Mouse (Mus musculus) ES-E14 (cell line): ENCODE results near the gene Fbn1. TPM values are rescaled to one million over a fixed set of nuclear protein-coding genes. Genes with fewer than 3 reads are reported as not detected.
A peak's percentile ranks its signal among the peaks of the same experiment; 100 is the strongest.

ENCODE experiments used
- DNase-seq: peaks from one replicate; pipeline ENCODE4 v3.0.0-alpha.2; 2013; ENCODE audit warnings: low read depth, low spot score
- H3K27ac ChIP-seq: 2 replicates; pipeline ENCODE4 v1.5.1; 2012; ENCODE audit warnings: low read depth, mild to moderate bottlenecking, low read length, moderate library complexity, mixed read lengths; ENCODE audit not compliant: poor library complexity, insufficient read depth, severe bottlenecking
- H3K36me3 ChIP-seq: 2 replicates; pipeline ENCODE4 v1.6.1; 2012; ENCODE audit warnings: mild to moderate bottlenecking, low read length, moderate library complexity, mixed read lengths; ENCODE audit not compliant: control insufficient read depth, poor library complexity, insufficient read depth, severe bottlenecking
- H3K4me1 ChIP-seq, 2 experiments: fragments of 150-350 bp in 1 of 2; sonication (generic) in 1 of 2; 2 replicates each; pipeline ENCODE4 v1.6.1; 2012; ENCODE audit warnings: low read length in 2 of 2, mild to moderate bottlenecking in 1 of 2, mixed read lengths in 1 of 2; ENCODE audit not compliant: control insufficient read depth in 2 of 2, insufficient read depth in 2 of 2, poor library complexity in 1 of 2
- H3K4me3 ChIP-seq, 2 experiments: fragments of 150-350 bp in 1 of 2; sonication (generic) in 1 of 2; 2 replicates each; pipeline ENCODE4 v1.5.1; 2012; ENCODE audit warnings: low read length in 2 of 2, low read depth in 1 of 2, mild to moderate bottlenecking in 1 of 2, mixed read lengths in 1 of 2; ENCODE audit not compliant: insufficient read depth in 1 of 2, poor library complexity in 1 of 2, severe bottlenecking in 1 of 2
- H3K9ac ChIP-seq: 2 replicates; pipeline ENCODE4 v1.6.1; 2012; ENCODE audit warnings: low read depth, mild to moderate bottlenecking, low read length, mixed read lengths; ENCODE audit not compliant: poor library complexity, insufficient read depth, severe bottlenecking
- H3K9me3 ChIP-seq: fragments of 150-350 bp; sonication (generic); 2 replicates; pipeline ENCODE4 v1.6.1; 2012; ENCODE audit warnings: low read depth, mild to moderate bottlenecking, low read length; ENCODE audit not compliant: control insufficient read depth, insufficient read depth
- CHD2 ChIP-seq: IDR thresholded peaks from 2 replicates; pipeline ENCODE4 v1.6.1; 2014; ENCODE audit warnings: mild to moderate bottlenecking, low read depth, low read length, inconsistent platforms
- HCFC1 ChIP-seq: IDR thresholded peaks from 2 replicates; pipeline ENCODE4 v1.6.1; 2012; ENCODE audit warnings: low read length, inconsistent platforms, borderline replicate concordance; ENCODE audit not compliant: insufficient read depth
- MAFK ChIP-seq: IDR thresholded peaks from 2 replicates; pipeline ENCODE4 v1.6.1; 2014; ENCODE audit warnings: mild to moderate bottlenecking, low read depth, low read length, inconsistent platforms; ENCODE audit not compliant: insufficient read depth
- ZC3H11A ChIP-seq: IDR thresholded peaks from 2 replicates; pipeline ENCODE4 v1.6.1; 2012; ENCODE audit warnings: low read depth, mild to moderate bottlenecking, inconsistent platforms, low read length, borderline replicate concordance
- ZNF384 ChIP-seq: IDR thresholded peaks from 2 replicates; pipeline ENCODE4 v1.6.1; 2012; ENCODE audit warnings: low read depth, low read length, inconsistent platforms
- in situ Hi-C, 2 experiments: fragments of 600-800 bp; cut with MboI; formaldehyde crosslinking; loops; one replicate each; pipeline ENCODE4 v1.15.1; 2025; ENCODE audit warnings: low sequenced_read_pairs in 2 of 2, inconsistent platforms in 1 of 2; ENCODE audit not compliant: unreplicated experiment in 2 of 2
- total RNA-seq: library from RNA; depleted of rRNA; stranded (reverse); fragments of 300-350 nt; gene quantifications from 2 replicates; pipeline ENCODE4 v1.2.3, GENCODE M21; 2012

Gene Fbn1
- total RNA-seq, 1 experiment: 9.6 TPM

DNA sequence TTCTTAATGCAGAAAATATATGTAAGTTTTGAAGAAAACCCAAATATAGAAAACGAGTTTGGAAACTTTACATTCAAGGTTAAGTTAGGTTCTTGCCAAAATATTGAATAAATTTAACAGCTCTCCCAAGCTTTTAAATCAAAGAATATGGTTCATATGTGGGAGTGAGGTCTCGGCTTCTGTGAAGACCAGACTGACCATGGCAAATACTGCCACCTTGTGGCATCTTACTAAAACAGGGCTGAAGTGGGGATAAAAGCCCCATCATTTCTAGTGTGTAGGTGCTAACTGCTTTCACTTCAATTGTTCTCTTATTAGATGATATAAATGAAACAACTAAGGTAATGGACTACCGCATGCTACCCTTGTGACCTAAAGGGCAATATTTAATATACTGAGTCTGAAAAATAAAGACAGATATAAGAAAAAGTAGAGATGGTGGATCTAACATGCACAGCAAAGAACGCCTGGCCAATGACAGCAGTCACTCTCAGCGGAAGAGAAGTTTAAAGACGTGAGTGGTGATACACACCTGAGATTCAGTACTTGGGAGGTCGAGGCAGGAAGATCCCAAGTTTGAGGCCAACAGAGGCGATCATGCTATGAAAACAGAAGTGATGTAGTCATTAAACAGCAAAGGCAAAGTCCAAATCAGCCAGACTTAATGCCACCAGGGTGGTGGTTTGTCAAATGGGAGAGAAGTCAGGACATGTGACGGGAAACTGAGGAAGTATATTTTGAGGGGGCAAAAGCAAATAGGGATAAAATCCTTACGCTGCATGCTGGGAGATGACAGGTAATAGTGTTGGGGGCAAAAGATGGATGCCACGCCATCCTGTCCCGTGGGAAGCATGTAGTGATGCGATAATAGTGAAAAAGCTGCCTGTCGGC, 248.3 kb downstream of the Fbn1 start:
- H3K36me3 ChIP-seq: peaks cover 29% of the 10 kb centered on the region

DNA sequence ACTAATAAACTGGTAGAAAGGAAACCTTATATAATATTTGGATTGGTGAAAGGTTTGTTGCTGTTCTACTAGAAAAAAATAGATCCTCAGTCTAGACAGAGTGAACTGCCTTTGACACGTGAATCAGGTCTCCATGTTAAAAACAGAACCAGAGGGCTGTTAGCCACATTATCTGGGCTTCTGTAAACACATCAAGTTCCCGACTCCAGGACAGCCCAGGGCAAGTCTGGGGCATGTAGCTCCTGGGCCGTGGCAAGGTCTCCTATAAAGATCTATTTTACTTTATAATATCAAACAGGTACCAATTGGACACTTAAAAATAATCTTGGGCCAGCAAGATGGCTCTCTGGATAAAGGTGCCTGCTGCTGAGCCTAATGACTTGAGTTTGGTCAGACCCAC, 251.9 kb downstream of the Fbn1 start:
- no peaks in the 10 kb centered on the region for H3K9me3 ChIP-seq
- H3K4me1 ChIP-seq: peaks cover 0 to 2% of the 10 kb centered on the region in 2 experiments; a peak in 1 of 4 replicates
- H3K9ac ChIP-seq: no peak overlapping the region; the same call in 1 of the 2 replicates
- no peak for DNase-seq
- TF ChIP-seq MAFK: no peak
- TF ChIP-seq ZC3H11A: no peak
- no peak for TF ChIP-seq ZNF384
- TF ChIP-seq CHD2: no peak
- TF ChIP-seq HCFC1: no peak
- in situ Hi-C loops: no loop called here
- H3K36me3 ChIP-seq: peaks cover 48% of the 10 kb centered on the region
- peak overlapping the region; percentile 55; the same call in 1 of the 2 replicates for H3K27ac ChIP-seq
- no peak overlapping the region for H3K4me3 ChIP-seq

More for the DNA sequence above, 248.3 kb downstream of the Fbn1 start:
- Histone ChIP-seq H3K4me1 (peaks cover 0 to 2% of the 10 kb centered on the region in 2 experiments; a peak in 2 of 4 replicates), H3K9me3 (no peaks in the 10 kb centered on the region), H3K27ac (no peak overlapping the region), H3K4me3 (no peak overlapping the region), H3K9ac (no peak overlapping the region)
- no peak for DNase-seq
- in situ Hi-C loops: no loop called here
- TF ChIP-seq CHD2 (no peak), HCFC1 (no peak), ZNF384 (no peak), ZC3H11A (0 out of 2 replicates have a peak, but pooled peaks have one; percentile 11), MAFK (no peak)

DNA sequence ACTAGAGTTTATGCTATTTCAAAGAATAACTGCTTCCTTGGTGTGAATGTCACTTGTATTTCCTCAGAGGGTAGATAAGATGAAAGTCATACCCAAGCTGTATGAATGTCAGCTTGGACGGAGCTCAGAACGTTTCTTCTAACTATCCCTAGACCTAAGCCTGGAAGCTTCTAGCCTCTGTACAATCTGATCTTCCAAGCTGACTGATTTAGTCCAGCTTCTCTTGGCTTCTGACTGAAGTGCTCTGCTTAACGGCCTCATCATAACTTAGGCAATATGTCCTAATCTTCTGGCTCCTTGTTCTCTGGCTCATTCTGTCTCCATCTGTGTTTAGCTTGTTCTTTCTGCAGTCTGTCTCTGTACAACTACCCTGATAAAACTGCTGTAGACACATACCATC, 253.2 kb downstream of the Fbn1 start:
- H3K4me3 ChIP-seq: no peak overlapping the region

DNA sequence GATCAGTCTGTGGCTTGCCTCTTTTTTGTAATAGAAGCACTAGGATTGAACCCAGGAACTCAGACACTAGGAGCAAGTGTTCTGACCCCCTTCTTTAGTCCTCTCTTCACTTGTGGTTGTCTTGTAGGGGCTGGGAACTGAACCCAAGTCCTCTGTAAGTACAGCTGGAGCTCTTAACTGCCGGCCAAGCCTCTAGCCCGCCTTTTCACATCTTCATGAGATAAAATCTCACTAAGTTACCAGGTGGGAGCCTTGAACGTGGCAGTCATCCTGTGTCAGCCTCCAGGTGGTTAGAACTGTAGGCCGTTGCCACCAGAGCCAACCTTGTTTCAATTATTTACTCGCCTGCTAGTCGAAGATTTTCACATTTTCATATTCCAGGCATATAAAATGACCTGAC, 254.1 kb downstream of the Fbn1 start:
- no peak for TF ChIP-seq MAFK
- no peak for TF ChIP-seq HCFC1
- TF ChIP-seq ZNF384: no peak
- TF ChIP-seq CHD2: no peak
- no peak for TF ChIP-seq ZC3H11A
- Histone ChIP-seq H3K4me1 (peaks cover 0 to 2% of the 10 kb centered on the region in 2 experiments; a peak in 2 of 4 replicates), H3K36me3 (peaks cover 55% of the 10 kb centered on the region), H3K27ac (no peak overlapping the region), H3K9ac (no peak overlapping the region), H3K9me3 (no peaks in the 10 kb centered on the region), H3K4me3 (no peak overlapping the region)
- DNase-seq: no peak
- in situ Hi-C loops: no loop called here

More for the DNA sequence above, 253.2 kb downstream of the Fbn1 start:
- no peak for DNase-seq
- in situ Hi-C loops: no loop called here
- Histone ChIP-seq H3K9me3 (no peaks in the 10 kb centered on the region), H3K4me1 (peaks cover 0 to 2% of the 10 kb centered on the region in 2 experiments; a peak in 2 of 4 replicates), H3K9ac (no peak overlapping the region), H3K36me3 (peaks cover 52% of the 10 kb centered on the region), H3K27ac (no peak overlapping the region)
- no peak for TF ChIP-seq ZC3H11A
- TF ChIP-seq MAFK: no peak
- no peak for TF ChIP-seq HCFC1
- TF ChIP-seq CHD2: no peak
- no peak for TF ChIP-seq ZNF384
